Mouse (Mus musculus): ENCODE data around the gene Oit1. TPM values are rescaled to one million over a fixed set of nuclear protein-coding genes. Genes with fewer than 3 reads are reported as not detected.

Gene Oit1
- polyA plus RNA-seq (2014; fragmentation: Nextera tagmentation; extraction: Ambion mirVana), result not detected in 2 replicates

DNA sequence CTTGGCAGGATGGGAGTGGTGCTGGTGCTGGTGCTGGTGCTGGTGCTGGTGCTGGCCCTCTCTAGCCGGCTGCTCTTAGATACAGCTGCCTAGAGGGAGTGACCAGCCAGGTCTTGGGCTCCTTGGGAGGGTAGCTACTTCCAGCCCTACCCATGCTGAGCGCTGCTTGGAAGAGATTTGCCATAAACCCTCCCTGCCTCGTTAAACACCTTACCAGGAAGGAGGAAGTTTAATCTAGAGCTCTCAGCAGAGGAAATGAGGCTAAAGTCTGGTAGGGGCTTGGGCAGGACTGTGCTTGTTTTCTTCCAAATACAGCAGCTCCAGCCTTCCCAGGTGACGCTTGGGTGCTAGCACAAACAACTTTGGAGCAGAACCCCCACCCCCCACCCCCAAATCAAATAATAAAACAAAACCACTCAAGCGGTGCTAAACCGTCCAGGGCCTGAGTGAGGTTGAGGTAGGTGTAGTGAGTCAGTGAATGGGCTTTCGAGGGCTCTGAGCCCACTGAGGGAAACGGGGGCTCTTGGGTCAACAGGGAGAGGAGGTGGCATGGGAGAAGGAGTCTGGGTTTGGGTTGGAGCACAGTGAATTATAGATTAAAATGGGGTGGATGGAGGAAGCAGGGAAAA lies at the start of gene Oit1:
TSS of gene Oit1 (minus strand) at position 70 of the 629 bp plus-strand sequence.
- no peaks in the 10 kb centered on the region for H3K27me3 ChIP-seq (replicated peaks; ENCODE audit: control insufficient read depth, insufficient read depth, low read length)
- ATAC-seq (no peak), DNase-seq (ENCODE audit: low spot score) (no peak)
- H3K9ac ChIP-seq (ENCODE audit: low read length), result no peak within 1 kb of the TSS
- H3K36me3 ChIP-seq (ENCODE audit: control insufficient read depth, insufficient read depth, low read length), result no peaks in the 10 kb centered on the region
- no peaks in the 10 kb centered on the region for H3K9me3 ChIP-seq (replicated peaks; ENCODE audit: control insufficient read depth, low read length)
- 63% methylated on average over 8 of the region's 8 CpGs for WGBS
- H3K27ac ChIP-seq (ENCODE audit: low read depth, low read length), result no peak within 1 kb of the TSS
- no peak within 1 kb of the TSS for H3K4me2 ChIP-seq (ENCODE audit: low read length)
- no peaks in the 10 kb centered on the region for H3K4me1 ChIP-seq (ENCODE audit: control insufficient read depth, insufficient read depth, low read length)
- no peak within 1 kb of the TSS for H3K4me3 ChIP-seq (ENCODE audit: low read depth, low read length)

DNA sequence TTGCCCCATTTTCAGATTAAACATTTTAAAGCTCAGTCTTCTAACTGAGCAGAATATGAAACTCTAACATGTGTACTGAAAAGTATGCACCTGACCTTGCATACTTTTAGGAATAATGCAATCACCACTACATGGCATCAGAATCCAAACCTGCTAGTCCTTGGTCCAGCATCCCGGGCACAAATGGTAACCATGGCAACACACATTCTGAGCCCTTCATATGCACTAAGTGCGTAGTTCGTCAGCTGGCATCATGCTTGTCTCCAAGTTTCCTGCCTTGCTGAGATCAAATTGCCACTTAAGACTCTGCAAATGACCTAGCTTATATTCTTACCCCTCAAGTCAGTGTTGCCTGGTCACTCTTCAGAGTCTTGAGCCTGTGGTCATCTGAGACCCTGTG lies 44.3 kb upstream of the Oit1 start:
- Histone ChIP-seq H3K36me3 (ENCODE audit: control insufficient read depth, insufficient read depth, low read length) (no peaks in the 10 kb centered on the region), H3K27ac (ENCODE audit: low read depth, low read length) (no peak overlapping the region), H3K4me1 (ENCODE audit: control insufficient read depth, insufficient read depth, low read length) (0 out of 2 replicates have a peak, but pooled peaks cover 2% of the 10 kb centered on the region), H3K4me3 (ENCODE audit: low read depth, low read length) (no peak overlapping the region), H3K9me3 (replicated peaks; ENCODE audit: control insufficient read depth, low read length) (no peaks in the 10 kb centered on the region), H3K27me3 (replicated peaks; ENCODE audit: control insufficient read depth, insufficient read depth, low read length) (no peaks in the 10 kb centered on the region), H3K4me2 (ENCODE audit: low read length) (no peak overlapping the region), H3K9ac (ENCODE audit: low read length) (no peak overlapping the region)
- peak; percentile 41 for DNase-seq (ENCODE audit: low spot score)
- 55% methylated on average over 3 of the region's 3 CpGs for WGBS
- no peak for ATAC-seq

DNA sequence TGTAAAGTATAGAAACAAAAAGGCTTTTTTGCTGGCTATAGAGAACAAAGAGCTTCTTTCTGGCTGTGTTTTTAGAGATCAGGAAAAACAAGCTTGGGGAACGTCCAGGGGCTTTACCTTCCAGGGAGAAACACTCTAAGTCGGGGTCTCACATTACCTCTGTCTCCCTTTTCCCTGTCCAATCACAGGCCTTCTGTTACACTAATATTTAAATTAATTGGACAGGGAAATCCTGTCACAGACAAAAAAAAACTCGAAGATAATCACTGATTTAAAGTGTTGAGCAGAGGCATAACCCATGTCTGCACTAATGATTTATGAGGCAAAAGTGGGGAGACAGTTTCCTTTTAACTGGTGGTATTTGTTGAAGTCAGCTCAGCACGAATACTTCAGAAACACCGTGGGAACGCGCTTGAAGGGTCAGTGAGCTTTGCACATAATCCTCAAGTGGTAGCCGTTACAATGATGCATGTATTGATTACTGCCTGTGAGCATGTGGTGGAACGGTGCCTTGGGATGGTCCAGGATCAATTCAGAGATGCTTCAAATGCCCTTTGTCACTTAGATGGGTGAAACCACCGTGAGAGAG lies 42.7 kb upstream of the Oit1 start:
- Histone ChIP-seq H3K36me3 (ENCODE audit: control insufficient read depth, insufficient read depth, low read length) (no peaks in the 10 kb centered on the region), H3K4me2 (ENCODE audit: low read length) (no peak overlapping the region), H3K4me1 (ENCODE audit: control insufficient read depth, insufficient read depth, low read length) (0 out of 2 replicates have a peak, but pooled peaks cover 2% of the 10 kb centered on the region), H3K9me3 (replicated peaks; ENCODE audit: control insufficient read depth, low read length) (no peaks in the 10 kb centered on the region), H3K27me3 (replicated peaks; ENCODE audit: control insufficient read depth, insufficient read depth, low read length) (no peaks in the 10 kb centered on the region), H3K4me3 (ENCODE audit: low read depth, low read length) (no peak overlapping the region), H3K27ac (ENCODE audit: low read depth, low read length) (no peak overlapping the region), H3K9ac (ENCODE audit: low read length) (no peak overlapping the region)
- ATAC-seq (no peak), DNase-seq (ENCODE audit: low spot score) (peak; percentile 5)
- WGBS, result 20% methylated on average over 10 of the region's 10 CpGs

DNA sequence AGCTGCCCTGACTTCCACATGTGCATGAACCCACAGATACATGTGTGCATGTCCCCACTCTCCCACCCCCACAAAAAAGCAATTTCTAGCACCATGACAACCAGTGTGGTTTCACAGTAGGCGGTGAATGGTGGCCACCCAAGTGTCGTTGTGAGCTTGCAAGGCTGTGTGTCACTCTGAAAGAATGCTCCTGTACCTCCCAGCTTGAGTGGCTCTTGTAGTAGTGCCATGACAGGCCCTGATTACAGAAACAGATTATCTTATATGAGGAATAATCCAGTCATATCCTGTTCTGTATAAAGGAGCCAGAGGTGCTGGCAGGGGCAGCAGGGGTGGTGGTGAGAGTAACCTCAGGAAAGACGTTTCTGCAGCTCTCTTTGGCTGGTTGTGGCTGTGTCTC lies 40.1 kb upstream of the Oit1 start:
- Histone ChIP-seq H3K36me3 (ENCODE audit: control insufficient read depth, insufficient read depth, low read length) (no peaks in the 10 kb centered on the region), H3K9me3 (replicated peaks; ENCODE audit: control insufficient read depth, low read length) (no peaks in the 10 kb centered on the region), H3K27ac (ENCODE audit: low read depth, low read length) (no peak overlapping the region), H3K4me1 (ENCODE audit: control insufficient read depth, insufficient read depth, low read length) (0 out of 2 replicates have a peak, but pooled peaks cover 2% of the 10 kb centered on the region), H3K9ac (ENCODE audit: low read length) (no peak overlapping the region), H3K4me3 (ENCODE audit: low read depth, low read length) (no peak overlapping the region), H3K4me2 (ENCODE audit: low read length) (no peak overlapping the region), H3K27me3 (replicated peaks; ENCODE audit: control insufficient read depth, insufficient read depth, low read length) (no peaks in the 10 kb centered on the region)
- DNase-seq (ENCODE audit: low spot score), result no peak
- ATAC-seq, result no peak
- 58% methylated on average over 3 of the region's 3 CpGs for WGBS

DNA sequence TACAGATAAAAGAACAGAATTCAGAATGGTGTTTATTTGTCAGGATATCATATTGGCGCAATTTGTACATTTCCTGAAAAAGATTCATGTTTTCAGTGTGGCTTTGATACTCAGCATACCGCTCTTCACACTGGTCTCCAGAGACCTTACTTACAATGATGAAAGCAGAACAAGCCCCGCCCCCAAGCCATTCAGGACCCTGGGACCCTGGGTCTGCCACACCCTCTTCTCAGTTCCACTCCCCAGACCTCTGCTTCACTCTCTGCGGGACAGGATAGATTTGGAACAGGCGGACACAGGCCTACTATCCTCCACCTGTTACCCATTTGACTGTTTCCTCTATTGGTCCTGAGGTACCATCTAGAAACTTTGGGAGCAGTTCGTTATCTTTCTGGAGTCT lies 27.4 kb upstream of the Oit1 start:
- Histone ChIP-seq H3K9me3 (replicated peaks; ENCODE audit: control insufficient read depth, low read length) (no peaks in the 10 kb centered on the region), H3K36me3 (ENCODE audit: control insufficient read depth, insufficient read depth, low read length) (no peaks in the 10 kb centered on the region), H3K27me3 (replicated peaks; ENCODE audit: control insufficient read depth, insufficient read depth, low read length) (no peaks in the 10 kb centered on the region), H3K4me3 (ENCODE audit: low read depth, low read length) (no peak overlapping the region), H3K27ac (ENCODE audit: low read depth, low read length) (no peak overlapping the region), H3K4me2 (ENCODE audit: low read length) (no peak overlapping the region), H3K9ac (ENCODE audit: low read length) (no peak overlapping the region), H3K4me1 (ENCODE audit: control insufficient read depth, insufficient read depth, low read length) (no peaks in the 10 kb centered on the region)
- ATAC-seq (no peak), DNase-seq (ENCODE audit: low spot score) (no peak)
- WGBS, result 70% methylated on average over 6 of the region's 6 CpGs

DNA sequence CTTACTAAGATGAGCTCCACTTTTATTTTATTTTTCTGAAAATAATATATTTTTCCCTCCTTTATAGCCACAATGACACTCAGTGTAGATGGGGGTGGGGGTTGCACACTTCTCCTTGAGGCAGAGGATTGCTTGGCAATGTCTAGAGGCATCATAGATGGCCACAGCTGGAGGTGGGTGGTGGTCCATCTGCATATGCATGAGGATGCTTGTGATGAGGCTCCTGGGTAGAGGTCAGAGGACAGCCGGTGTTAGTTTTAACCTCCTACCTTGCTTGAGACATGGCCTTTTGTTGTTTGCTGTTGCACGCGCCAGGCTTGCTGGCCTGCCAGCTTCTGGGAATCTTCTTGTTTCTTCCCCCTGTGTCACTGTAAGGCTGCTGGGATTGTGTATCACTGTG lies 24.8 kb upstream of the Oit1 start:
- H3K4me1 ChIP-seq (ENCODE audit: control insufficient read depth, insufficient read depth, low read length), result no peaks in the 10 kb centered on the region
- H3K27me3 ChIP-seq (replicated peaks; ENCODE audit: control insufficient read depth, insufficient read depth, low read length), result no peaks in the 10 kb centered on the region
- no peaks in the 10 kb centered on the region for H3K9me3 ChIP-seq (replicated peaks; ENCODE audit: control insufficient read depth, low read length)
- no peak overlapping the region for H3K4me2 ChIP-seq (ENCODE audit: low read length)
- H3K9ac ChIP-seq (ENCODE audit: low read length), result no peak overlapping the region
- WGBS, result 89% methylated on average over 3 of the region's 3 CpGs
- no peaks in the 10 kb centered on the region for H3K36me3 ChIP-seq (ENCODE audit: control insufficient read depth, insufficient read depth, low read length)
- ATAC-seq, result no peak
- no peak for DNase-seq (ENCODE audit: low spot score)
- no peak overlapping the region for H3K4me3 ChIP-seq (ENCODE audit: low read depth, low read length)
- no peak overlapping the region for H3K27ac ChIP-seq (ENCODE audit: low read depth, low read length)

DNA sequence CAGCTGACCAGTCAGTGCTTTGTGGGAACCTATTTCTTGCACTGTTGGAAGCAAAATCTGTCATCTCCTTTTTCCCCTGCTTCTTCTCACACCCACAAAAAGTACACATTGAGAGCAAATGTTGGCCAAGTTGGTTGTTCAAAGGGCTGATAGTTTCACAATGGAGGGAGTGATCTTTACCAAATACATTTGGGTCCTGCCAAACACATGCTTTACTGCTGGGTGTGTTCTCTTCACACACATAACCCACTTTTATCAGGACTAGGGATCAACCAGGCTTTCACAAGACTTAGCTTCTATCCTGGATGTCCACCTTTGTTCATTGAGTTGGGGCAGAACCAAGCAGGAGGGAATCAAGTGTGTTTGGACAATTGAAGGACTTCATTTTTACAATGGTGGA lies 20.0 kb upstream of the Oit1 start:
- ATAC-seq, result no peak

DNA sequence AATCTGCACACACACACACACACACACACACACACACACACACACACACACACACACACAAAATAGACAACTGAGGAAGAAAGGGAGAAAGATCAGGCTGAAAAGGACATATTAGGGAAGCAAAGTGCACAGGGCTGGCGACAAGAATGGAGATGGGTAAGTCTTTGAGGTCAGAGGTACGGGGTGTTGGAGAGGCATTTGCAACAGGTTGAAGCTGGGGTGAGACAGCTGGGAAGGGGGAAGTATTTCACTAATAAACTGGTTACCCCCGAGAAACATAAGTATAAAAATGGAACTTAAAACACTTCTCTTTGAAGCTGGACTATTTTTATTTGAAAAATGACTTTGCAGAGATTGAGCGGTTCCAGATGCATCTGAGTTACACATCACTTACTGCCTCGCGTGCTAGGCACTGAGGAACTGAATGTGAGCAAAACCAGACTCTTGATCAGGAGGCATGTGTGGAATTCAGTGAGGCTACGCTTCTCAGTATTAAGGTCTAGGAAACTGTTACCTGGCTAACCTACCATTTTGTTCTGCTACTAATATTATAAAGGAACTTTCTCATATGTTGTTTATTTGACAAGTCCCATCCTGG lies 17.2 kb upstream of the Oit1 start:
- Histone ChIP-seq H3K27ac (ENCODE audit: low read depth, low read length) (no peak overlapping the region), H3K36me3 (ENCODE audit: control insufficient read depth, insufficient read depth, low read length) (no peaks in the 10 kb centered on the region), H3K9ac (ENCODE audit: low read length) (no peak overlapping the region), H3K9me3 (replicated peaks; ENCODE audit: control insufficient read depth, low read length) (no peaks in the 10 kb centered on the region), H3K27me3 (replicated peaks; ENCODE audit: control insufficient read depth, insufficient read depth, low read length) (no peaks in the 10 kb centered on the region), H3K4me3 (ENCODE audit: low read depth, low read length) (no peak overlapping the region), H3K4me2 (ENCODE audit: low read length) (no peak overlapping the region), H3K4me1 (ENCODE audit: control insufficient read depth, insufficient read depth, low read length) (no peaks in the 10 kb centered on the region)
- ATAC-seq (no peak), DNase-seq (ENCODE audit: low spot score) (no peak)
- WGBS, result 89% methylated on average over 7 of the region's 7 CpGs

More for the DNA sequence above, 20.0 kb upstream of the Oit1 start:
- no peak overlapping the region for H3K9ac ChIP-seq (ENCODE audit: low read length)
- no peak overlapping the region for H3K4me3 ChIP-seq (ENCODE audit: low read depth, low read length)
- DNase-seq (ENCODE audit: low spot score), result no peak
- no peaks in the 10 kb centered on the region for H3K27me3 ChIP-seq (replicated peaks; ENCODE audit: control insufficient read depth, insufficient read depth, low read length)
- no peaks in the 10 kb centered on the region for H3K36me3 ChIP-seq (ENCODE audit: control insufficient read depth, insufficient read depth, low read length)
- no peaks in the 10 kb centered on the region for H3K9me3 ChIP-seq (replicated peaks; ENCODE audit: control insufficient read depth, low read length)
- H3K4me1 ChIP-seq (ENCODE audit: control insufficient read depth, insufficient read depth, low read length), result no peaks in the 10 kb centered on the region
- no peak overlapping the region for H3K27ac ChIP-seq (ENCODE audit: low read depth, low read length)
- no peak overlapping the region for H3K4me2 ChIP-seq (ENCODE audit: low read length)

DNA sequence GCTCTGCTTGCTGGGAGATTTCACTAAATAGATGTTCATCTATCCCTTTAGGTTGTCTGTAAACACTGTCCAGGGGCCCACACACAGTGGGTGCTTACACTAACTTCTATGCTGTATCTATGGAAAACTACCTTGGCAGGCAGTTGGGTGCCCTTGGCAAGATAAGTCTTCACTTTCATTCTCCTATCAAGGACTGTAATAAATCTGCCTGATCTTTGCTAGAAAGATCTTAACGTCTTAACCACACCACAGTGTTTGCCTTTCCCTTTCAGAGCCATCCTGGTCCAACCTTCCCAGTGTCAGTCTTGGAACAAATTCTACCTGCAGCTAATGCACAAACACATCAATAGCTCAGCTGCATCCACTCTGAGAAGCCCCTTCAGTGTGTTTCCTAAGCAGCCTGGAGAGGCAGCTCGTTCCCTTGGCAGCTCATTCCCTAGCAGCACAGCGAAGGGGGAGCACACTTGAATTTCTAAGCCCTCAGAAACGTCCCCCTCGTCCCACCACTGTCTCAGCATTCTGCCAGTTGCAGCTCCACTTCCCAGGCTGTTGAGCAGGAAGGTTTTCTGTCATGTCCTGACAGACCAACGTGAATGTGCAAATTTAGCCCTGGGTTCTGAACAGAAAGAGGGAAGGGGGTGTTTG lies 13.7 kb upstream of the Oit1 start:
- 50% methylated on average over 6 of the region's 6 CpGs for WGBS
- H3K9ac ChIP-seq (ENCODE audit: low read length), result no peak overlapping the region
- no peak overlapping the region for H3K27ac ChIP-seq (ENCODE audit: low read depth, low read length)
- H3K4me3 ChIP-seq (ENCODE audit: low read depth, low read length), result no peak overlapping the region
- no peak for ATAC-seq
- H3K36me3 ChIP-seq (ENCODE audit: control insufficient read depth, insufficient read depth, low read length), result no peaks in the 10 kb centered on the region
- DNase-seq (ENCODE audit: low spot score), result no peak
- no peaks in the 10 kb centered on the region for H3K9me3 ChIP-seq (replicated peaks; ENCODE audit: control insufficient read depth, low read length)
- H3K4me2 ChIP-seq (ENCODE audit: low read length), result no peak overlapping the region
- H3K27me3 ChIP-seq (replicated peaks; ENCODE audit: control insufficient read depth, insufficient read depth, low read length), result no peaks in the 10 kb centered on the region
- H3K4me1 ChIP-seq (ENCODE audit: control insufficient read depth, insufficient read depth, low read length), result no peaks in the 10 kb centered on the region
